Mouse (Mus musculus): Measurements from ENCODE around the gene 2210011C24Rik.
"Not testable (repeated sequence)": the region's sequence is repeated elsewhere in the genome, so short reads cannot be mapped to it uniquely, and the experiment has no call there.

Gene 2210011C24Rik

DNA sequence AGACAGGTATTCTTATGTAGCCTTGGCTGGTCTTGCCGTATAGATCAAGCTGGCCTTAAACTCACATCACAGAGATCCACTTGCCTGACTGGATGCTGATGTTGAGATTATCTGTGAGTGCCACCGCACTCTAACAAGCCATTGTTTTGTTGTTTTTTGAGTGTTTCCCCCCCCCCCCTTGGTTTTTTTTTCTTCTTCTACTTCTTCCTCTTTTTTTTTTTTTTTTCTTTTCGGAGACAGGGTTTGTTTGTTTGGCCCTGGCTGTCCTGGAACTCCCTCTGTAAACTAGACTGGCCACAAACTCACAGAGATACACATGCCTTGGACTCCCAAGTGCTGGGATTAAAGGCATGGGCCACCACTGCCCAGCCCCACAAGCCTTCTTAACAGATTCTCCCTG is 17.9 kb downstream of the 2210011C24Rik start:
- DNase-seq (ENCODE audit: low read depth): no peak

- no peak for DNase-seq (ENCODE audit: low read depth)
Measured at GRCm38 (mm10) chr8:83992488-83992887, 19.5 kb downstream of the 2210011C24Rik start.

GRCm38 (mm10) chr8:83990170-83990569 is 21.8 kb downstream of the 2210011C24Rik start:
- DNase-seq (ENCODE audit: low read depth): no peak

DNA sequence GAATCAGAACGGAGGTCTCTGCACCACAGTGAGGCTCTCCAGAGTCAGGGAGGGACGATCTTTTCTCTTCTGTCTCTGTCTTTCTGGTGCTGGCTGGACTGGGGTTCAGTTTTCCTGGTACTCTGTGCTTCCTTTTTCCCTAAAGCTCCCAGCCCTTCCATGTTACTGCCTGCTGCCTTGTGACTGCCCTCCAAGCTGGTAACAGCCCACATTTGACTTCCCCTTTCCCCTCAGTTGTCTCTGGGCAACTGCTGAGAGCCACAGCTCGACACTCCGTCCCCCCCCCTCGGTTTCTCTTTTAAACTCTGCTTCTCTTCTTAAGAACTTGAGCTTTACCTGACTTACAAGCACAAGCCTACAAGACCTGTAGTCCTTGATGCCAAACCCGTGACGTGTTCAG is 22.7 kb downstream of the 2210011C24Rik start:
- no peak for DNase-seq (ENCODE audit: low read depth)

- DNase-seq (ENCODE audit: low read depth): not testable (repeated sequence)
Measured at GRCm38 (mm10) chr8:83983222-83983621, 28.7 kb downstream of the 2210011C24Rik start.

GRCm38 (mm10) chr8:83982449-83982848 is 29.5 kb downstream of the 2210011C24Rik start:
- DNase-seq (ENCODE audit: low read depth): no peak

- no peak for DNase-seq (ENCODE audit: low read depth)
Measured at GRCm38 (mm10) chr8:83981533-83981932, 30.4 kb downstream of the 2210011C24Rik start.

GRCm38 (mm10) chr8:83980845-83981244 is 31.1 kb downstream of the 2210011C24Rik start:
- no peak for DNase-seq (ENCODE audit: low read depth)

DNA sequence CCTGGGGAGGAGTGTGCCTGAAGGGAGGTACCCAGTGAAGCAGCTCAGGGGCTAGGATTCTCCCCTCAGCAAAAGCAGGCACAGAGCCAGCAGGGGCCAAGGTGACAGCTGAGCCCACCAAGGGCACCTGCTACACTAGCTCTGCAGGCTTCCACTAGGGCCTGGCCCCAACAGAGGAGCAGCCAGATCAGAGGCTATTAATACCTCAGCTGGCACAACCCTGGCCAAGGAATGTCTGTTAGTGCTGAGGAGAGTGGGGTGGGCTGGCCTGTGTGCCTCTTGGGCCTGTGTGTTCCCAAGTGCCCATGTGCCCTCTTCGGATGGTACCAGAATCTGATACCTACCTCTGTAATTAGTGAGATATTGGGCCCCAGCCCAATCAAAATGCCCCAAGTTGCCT is 31.7 kb downstream of the 2210011C24Rik start:
- no peak for DNase-seq (ENCODE audit: low read depth)

DNA sequence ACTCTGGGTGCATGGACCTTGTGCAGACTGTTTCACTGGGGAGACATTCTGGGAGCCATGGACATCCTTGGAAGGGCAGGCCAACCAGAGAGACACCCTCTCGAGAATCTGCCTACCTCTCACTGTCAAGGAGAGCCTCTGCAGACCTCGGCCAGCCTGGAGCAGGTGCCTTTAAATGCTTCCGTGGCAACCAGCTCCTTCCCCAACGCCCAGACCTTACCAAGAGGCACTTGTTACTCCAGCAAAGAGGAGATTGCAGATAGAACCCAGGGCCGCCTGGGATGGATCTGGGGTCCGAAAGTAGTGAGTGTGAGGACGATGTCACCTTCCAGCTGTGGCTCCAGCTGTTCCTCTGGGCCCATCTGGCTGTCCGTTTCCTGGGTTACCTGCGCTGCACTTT is 33.8 kb downstream of the 2210011C24Rik start:
- DNase-seq (ENCODE audit: low read depth): no peak

- DNase-seq (ENCODE audit: low read depth): no peak
Measured at GRCm38 (mm10) chr8:83977646-83978045, 34.3 kb downstream of the 2210011C24Rik start.

DNA sequence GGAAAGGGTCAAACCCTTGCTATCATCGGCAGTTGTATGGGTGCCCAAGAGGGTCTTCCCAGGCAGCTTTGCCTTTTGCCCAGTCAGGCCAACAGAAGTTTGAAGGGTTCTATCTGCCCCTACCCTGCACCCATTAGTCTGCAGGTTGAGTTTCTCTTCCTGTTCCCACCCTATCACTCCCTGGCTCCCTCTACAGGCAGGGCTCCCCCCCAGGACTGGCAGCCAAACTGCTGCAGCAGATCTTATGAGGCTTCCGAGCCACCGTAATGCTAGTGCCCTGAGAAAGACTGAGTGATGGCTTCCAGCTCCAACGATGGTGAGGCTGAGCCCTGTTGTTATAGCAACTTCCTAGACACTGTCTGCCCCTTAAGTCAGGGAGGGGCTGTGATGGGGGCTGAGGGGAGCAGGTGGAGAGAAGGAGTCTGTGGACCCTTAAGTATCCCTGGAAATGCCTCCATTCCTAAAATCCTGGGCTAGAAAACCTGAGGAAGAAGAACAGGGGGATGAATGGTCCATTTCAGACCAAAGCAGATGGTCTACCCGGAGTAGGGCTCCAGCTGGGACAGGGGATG is 35.1 kb downstream of the 2210011C24Rik start:
- DNase-seq (ENCODE audit: low read depth): no peak

- no peak for DNase-seq (ENCODE audit: low read depth)
Measured at GRCm38 (mm10) chr8:83976101-83976630, 35.8 kb downstream of the 2210011C24Rik start.

DNA sequence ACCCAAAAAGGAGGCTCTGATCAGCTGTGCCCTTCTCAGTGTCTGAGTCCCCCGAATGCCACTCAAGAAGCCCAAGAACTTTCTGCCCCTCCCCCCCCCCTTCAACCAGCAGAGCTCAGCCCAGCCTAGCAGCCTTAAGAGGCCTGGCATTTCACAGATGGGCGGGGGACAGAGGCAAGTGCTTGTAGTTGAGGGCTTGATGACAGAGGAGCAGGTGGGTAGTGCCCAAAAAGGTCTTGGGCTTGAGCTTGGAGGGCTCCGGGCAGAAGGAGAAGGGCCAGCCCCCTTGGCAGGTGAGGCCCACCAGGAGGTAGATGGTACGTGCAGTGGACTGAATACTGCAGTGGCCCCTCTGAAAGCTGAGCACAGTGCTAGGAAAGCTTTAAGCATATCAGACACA is 37.5 kb downstream of the 2210011C24Rik start:
- DNase-seq (ENCODE audit: low read depth): no peak

- DNase-seq (ENCODE audit: low read depth): no peak
Measured at GRCm38 (mm10) chr8:83973161-83974031, 38.6 kb downstream of the 2210011C24Rik start.

- peak; percentile 95 for DNase-seq (ENCODE audit: low read depth)
Measured at GRCm38 (mm10) chr8:83972150-83973120, 39.5 kb downstream of the 2210011C24Rik start, which contains the start of gene Prkaca. Gene Prkaca, plus strand, starts transcription at chr8:83972993.

DNA sequence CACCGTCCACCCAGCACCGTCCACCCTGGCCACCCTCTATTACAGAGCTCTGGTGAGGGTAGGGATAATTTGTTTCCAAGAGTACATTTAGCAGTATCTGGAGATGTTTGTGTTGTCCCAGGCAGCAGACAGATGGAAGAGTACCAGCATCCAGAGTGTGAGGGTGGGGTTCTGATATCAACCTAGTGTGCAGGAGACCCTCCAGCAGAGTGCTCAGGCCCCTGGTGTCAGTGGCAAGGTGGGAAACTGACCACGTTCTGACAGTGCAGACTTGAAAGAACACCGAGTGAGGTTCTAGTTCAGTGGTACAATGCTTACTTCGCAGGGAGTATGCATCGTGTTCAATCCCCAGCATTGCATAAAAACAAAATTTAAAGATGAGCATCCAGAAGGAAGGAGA is 40.3 kb downstream of the 2210011C24Rik start:
- no peak for DNase-seq (ENCODE audit: low read depth)

DNA sequence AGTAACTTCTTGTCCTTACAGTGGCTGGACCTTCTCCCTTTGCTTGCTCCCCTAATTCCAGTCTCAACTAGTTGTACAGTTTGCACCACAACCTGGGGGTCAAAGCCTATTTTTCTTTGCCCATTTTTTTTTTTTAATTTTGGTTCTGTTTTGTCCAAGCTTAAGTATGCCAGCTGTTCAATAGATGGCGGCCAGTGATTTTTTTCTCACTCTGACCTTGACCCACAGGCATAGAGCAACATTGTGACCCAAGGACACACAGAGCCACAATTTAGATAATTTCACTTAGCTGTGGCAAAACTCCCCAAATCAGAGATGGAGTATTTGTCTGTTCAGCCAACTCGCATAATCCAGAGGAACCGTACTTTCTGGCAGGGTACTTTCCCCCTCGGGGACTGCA is 40.9 kb downstream of the 2210011C24Rik start:
- no peak for DNase-seq (ENCODE audit: low read depth)

GRCm38 (mm10) chr8:83967701-83968100 is 44.3 kb downstream of the 2210011C24Rik start:
- DNase-seq (ENCODE audit: low read depth): no peak

- no peak for DNase-seq (ENCODE audit: low read depth)
Measured at GRCm38 (mm10) chr8:83964015-83964765, 47.8 kb downstream of the 2210011C24Rik start.

Data from c-Kit-positive CD71-negative TER-119-negative erythroid progenitor cells, embryonic 14.5 days (primary cell).